Mouse (Mus musculus) liver, adult 10 weeks (tissue): ENCODE measurements around the gene Pcmtd2. TPM values are rescaled to one million over a fixed set of nuclear protein-coding genes. Genes with fewer than 3 reads are reported as not detected.

Source experiments
- polyA plus RNA-seq: library from polyadenylated mRNA; stranded (reverse); fragments of 350-450 nt; fragmentation: Illumina TruSeq; extraction: RNeasy Lipid Tissue Mini Kit (QIAGEN cat#74804); gene quantifications from one replicate; pipeline ENCODE4 v1.2.3, GENCODE M21; 2014; ENCODE audit warnings: low read depth, low replicate concordance

Gene Pcmtd2
- polyA plus RNA-seq, result 59.3 TPM

GRCm38 (mm10) chr2:181837372-181838292 lies at the start of gene Pcmtd2:
Gene Pcmtd2 (plus strand): TSS chr2:181837854.

GRCm38 (mm10) chr2:181863791-181864535 lies 26.3 kb downstream of the Pcmtd2 start, which contains the start of gene Polr3k:
Gene Polr3k (plus strand): TSS chr2:181864337.

Other genes starting within 250 kb of the Pcmtd2 start
- gene Prpf6, start 246.0 kb upstream of the Pcmtd2 start, polyA plus RNA-seq, result 14.8 TPM
- gene Zfp512b, start 245.1 kb upstream of the Pcmtd2 start, polyA plus RNA-seq, result 4.4 TPM
- 0.77 TPM for gene Samd10, start 238.6 kb upstream of the Pcmtd2 start, polyA plus RNA-seq
- not detected for gene Gm29797, start 180.8 kb upstream of the Pcmtd2 start, polyA plus RNA-seq
- not detected for gene Sox18, start 166.2 kb upstream of the Pcmtd2 start, polyA plus RNA-seq
- gene Tcea2, start 157.5 kb upstream of the Pcmtd2 start, polyA plus RNA-seq, result 1.4 TPM
- gene Rgs19, start 143.9 kb upstream of the Pcmtd2 start, polyA plus RNA-seq, result 1.7 TPM
- gene Lkaaear1, start 139.4 kb upstream of the Pcmtd2 start, polyA plus RNA-seq, result not detected
- gene Oprl1, start 122.8 kb upstream of the Pcmtd2 start, polyA plus RNA-seq, result not detected
- not detected for gene Myt1, start 74.5 kb upstream of the Pcmtd2 start, polyA plus RNA-seq
- gene Polr3k, start 26.5 kb downstream of the Pcmtd2 start, polyA plus RNA-seq, result 24.3 TPM
- gene Gm14496, start 153.3 kb downstream of the Pcmtd2 start, polyA plus RNA-seq, result not detected